Mouse (Mus musculus) hindbrain, embryonic 11.5 days (tissue): ENCODE measurements around the gene Acadsb. TPM values are rescaled to one million over a fixed set of nuclear protein-coding genes. Genes with fewer than 3 reads are reported as not detected.

Experiments used
- ATAC-seq: fragments of 200-750 bp; cut with Nextera tagmentation; 2 replicates; pipeline ENCODE4 v1.8.0; 2017; ENCODE audit warnings: mild to moderate bottlenecking, moderate TSS enrichment, moderate library complexity; ENCODE audit not compliant: low FRiP score
- DNase-seq: peaks from one replicate; pipeline ENCODE4 v3.0.0-alpha.2; 2015; ENCODE audit warnings: low spot score
- H3K27ac ChIP-seq: fragments of 300-500 bp; sonication (generic); 2 replicates; pipeline ENCODE4 v1.5.1; 2014; ENCODE audit warnings: mild to moderate bottlenecking, low read depth, low read length
- H3K27me3 ChIP-seq: fragments of 300-500 bp; sonication (generic); 2 replicates; pipeline ENCODE4 v1.6.1; 2014; ENCODE audit warnings: mild to moderate bottlenecking, low read length, moderate library complexity, mixed read lengths; ENCODE audit not compliant: control insufficient read depth, insufficient read depth
- H3K36me3 ChIP-seq: fragments of 300-500 bp; sonication (generic); 2 replicates; pipeline ENCODE4 v1.6.1; 2014; ENCODE audit warnings: mild to moderate bottlenecking, low read length, moderate library complexity, mixed read lengths; ENCODE audit not compliant: control insufficient read depth, insufficient read depth
- H3K4me1 ChIP-seq: fragments of 300-500 bp; sonication (generic); replicated peaks from 2 replicates; pipeline ENCODE4 v1.6.1; 2014; ENCODE audit warnings: low read length, mixed read lengths; ENCODE audit not compliant: control insufficient read depth, insufficient read depth
- H3K4me2 ChIP-seq: fragments of 300-500 bp; sonication (generic); replicated peaks from 2 replicates; pipeline ENCODE4 v1.6.1; 2014; ENCODE audit warnings: mild to moderate bottlenecking, low read depth, low read length
- H3K4me3 ChIP-seq: fragments of 300-500 bp; sonication (generic); 2 replicates; pipeline ENCODE4 v1.5.1; 2014; ENCODE audit warnings: low read depth, low read length
- H3K9ac ChIP-seq: fragments of 300-500 bp; sonication (generic); 2 replicates; pipeline ENCODE4 v1.6.1; 2014; ENCODE audit warnings: low read depth, low read length
- H3K9me3 ChIP-seq: fragments of 300-500 bp; sonication (generic); 2 replicates; pipeline ENCODE4 v1.6.1; 2016; ENCODE audit warnings: low read length; ENCODE audit not compliant: control insufficient read depth
- WGBS: fragments of 180-500 bp; shearing (Covaris S2); extraction: QIAGEN DNeasy Blood & Tissue Kit; methylation state at CpG from one replicate; pipeline ENCODE4 v1.1.7; 2014; 5-methylcytosine and 5-hydroxymethylcytosine counted together
- polyA plus RNA-seq: library from polyadenylated mRNA; unstranded; fragments of >200 nt; fragmentation: Nextera tagmentation; extraction: Ambion mirVana; gene quantifications from 2 replicates; pipeline ENCODE4 v1.2.1, GENCODE M21; 2014

Gene Acadsb
- polyA plus RNA-seq, 1 experiment from 2014 or later: 88.8 TPM

GRCm38 (mm10) chr7:131478403-131478802 lies 68.0 kb downstream of the Acadsb start:
- WGBS: 94% methylated on average over 5 of the region's 5 CpGs
- Histone ChIP-seq H3K27me3 (no peaks in the 10 kb centered on the region; the same call in 1 of the 2 replicates), H3K27ac (no peak overlapping the region), H3K4me2 (no peak overlapping the region), H3K36me3 (no peaks in the 10 kb centered on the region), H3K9me3 (no peaks in the 10 kb centered on the region), H3K4me3 (no peak overlapping the region), H3K9ac (no peak overlapping the region), H3K4me1 (0 out of 2 replicates have a peak, but pooled peaks cover 2% of the 10 kb centered on the region)
- DNase-seq (no peak), ATAC-seq (no peak)

Other genes starting within 250 kb of the Acadsb start
- not detected in 2 replicates for gene 5430419D17Rik, start 236.2 kb upstream of the Acadsb start, polyA plus RNA-seq
- not detected in 2 replicates for gene Cuzd1, start 88.3 kb upstream of the Acadsb start, polyA plus RNA-seq
- not detected in 2 replicates for gene Fam24b, start 81.1 kb upstream of the Acadsb start, polyA plus RNA-seq
- gene Fam24a, start 76.7 kb upstream of the Acadsb start, polyA plus RNA-seq: not detected in 2 replicates
- gene 2310057M21Rik, start 47.8 kb upstream of the Acadsb start, polyA plus RNA-seq: 22.5 and 23.7 TPM in 2 replicates
- 59.4 and 63.3 TPM in 2 replicates for gene Pstk, start 39.5 kb upstream of the Acadsb start, polyA plus RNA-seq
- gene Ikzf5, start 80 bp upstream of the Acadsb start, polyA plus RNA-seq: 25.4 and 26.6 TPM in 2 replicates
- gene Hmx3, start 132.3 kb downstream of the Acadsb start, polyA plus RNA-seq: 0.57 and 1.2 TPM in 2 replicates
- gene Hmx2, start 138.2 kb downstream of the Acadsb start, polyA plus RNA-seq: 2.7 and 3.5 TPM in 2 replicates
- gene Bub3, start 149.6 kb downstream of the Acadsb start, polyA plus RNA-seq: 271 and 278 TPM in 2 replicates